Mouse (Mus musculus): ENCODE results near the gene Pex1.

GRCm38 (mm10) chr5:3666585-3666984 is 70.7 kb downstream of the Pex1 start:
- TF ChIP-seq POLR2A (IDR thresholded peaks at IDR 0.05; ENCODE audit: low read depth, low read length) (no peak), CTCF (IDR thresholded peaks at IDR 0.05; ENCODE audit: extremely low read depth, insufficient read length, insufficient replicate concordance, low read depth, low read length) (no peak)

Measured in small intestine, adult 2 months (tissue).